Mouse (Mus musculus) olfactory bulb, adult 2 months (tissue): ENCODE measurements around the gene Trpt1. TPM values are rescaled to one million over a fixed set of nuclear protein-coding genes. Genes with fewer than 3 reads are reported as not detected.

Experiments
- H3K27ac ChIP-seq: fragments of 200-500 bp; 2 replicates; pipeline ENCODE4 v1.5.1; 2012; ENCODE audit warnings: low read depth, low read length; ENCODE audit not compliant: insufficient read depth
- H3K4me1 ChIP-seq: fragments of 200-500 bp; 2 replicates; pipeline ENCODE4 v1.6.1; 2012; ENCODE audit warnings: low read length; ENCODE audit not compliant: control insufficient read depth, insufficient read depth
- H3K4me3 ChIP-seq: fragments of 200-500 bp; 2 replicates; pipeline ENCODE4 v1.5.1; 2012; ENCODE audit warnings: mild to moderate bottlenecking, low read depth, low read length, moderate library complexity; ENCODE audit not compliant: insufficient read depth
- CTCF ChIP-seq: fragments of 200-500 bp; IDR thresholded peaks from 2 replicates; pipeline ENCODE4 v1.5.1; 2012; ENCODE audit warnings: low read depth, mild to moderate bottlenecking, low read length, moderate library complexity; ENCODE audit not compliant: insufficient read depth
- POLR2A ChIP-seq: fragments of 200-500 bp; IDR thresholded peaks from 2 replicates; pipeline ENCODE4 v1.6.1; 2012; ENCODE audit warnings: mild to moderate bottlenecking, low read depth, low read length, moderate library complexity; ENCODE audit not compliant: insufficient read depth
- WGBS: fragments of 180-500 bp; shearing (Covaris S2); methylation state at CpG from one replicate; pipeline ENCODE4 v1.1.7; 2018; 5-methylcytosine and 5-hydroxymethylcytosine counted together
- polyA plus RNA-seq: library from polyadenylated mRNA; stranded (reverse); fragments of >200 nt; gene quantifications from 2 replicates; pipeline ENCODE4 v1.2.4, GENCODE M21; 2012; ENCODE audit warnings: low replicate concordance; ENCODE audit not compliant: missing spikeins, insufficient read depth, insufficient read length

Trpt1 gene
- polyA plus RNA-seq, 1 experiment: not detected

DNA sequence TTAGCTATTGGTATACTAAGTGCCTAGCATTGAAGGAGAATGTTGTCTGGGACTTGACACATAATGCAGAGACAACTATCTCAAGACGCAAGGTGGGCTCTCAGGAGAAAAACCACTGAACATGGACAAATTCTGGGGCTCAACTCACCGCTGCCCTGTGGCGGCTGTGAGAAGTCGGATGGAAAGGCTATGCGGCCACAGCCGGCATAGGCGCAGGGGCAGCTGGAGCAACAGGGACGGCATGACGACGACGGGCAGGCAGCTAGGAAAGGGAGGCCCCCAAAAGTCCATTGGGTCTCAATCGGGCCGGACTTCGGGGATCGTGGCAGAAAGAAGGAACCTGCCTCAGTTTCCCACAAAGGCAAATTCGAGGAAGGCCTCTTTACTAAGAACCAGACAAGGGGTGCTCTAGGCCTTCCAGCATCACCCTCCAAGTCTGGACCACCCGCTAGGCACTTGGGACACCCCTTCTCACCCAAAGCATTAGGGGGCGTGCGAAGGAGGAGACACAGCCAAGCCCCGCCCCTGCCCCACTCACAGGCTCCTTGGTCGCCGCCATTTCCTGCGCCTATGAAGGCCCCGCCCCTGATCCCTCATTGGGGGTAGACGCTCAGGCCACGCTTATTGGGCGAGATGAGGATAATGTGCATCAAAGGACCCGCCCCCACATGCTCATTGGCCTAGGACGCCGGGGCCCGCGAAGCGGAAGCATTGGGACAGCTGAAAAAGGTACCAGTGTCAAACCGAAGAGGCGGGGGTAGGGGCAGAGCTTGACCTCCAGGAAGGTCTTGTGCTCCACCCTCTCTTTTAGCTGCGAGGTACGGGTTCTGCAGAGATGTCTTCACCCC is 3.7 kb upstream of the Trpt1 start, which contains the start of gene Dnajc4:
Dnajc4 (minus strand) TSS at position 562 of the 848 bp plus-strand sequence.
- TF ChIP-seq CTCF: 0 out of 2 replicates have a peak, but pooled peaks have one; percentile 15
- TF ChIP-seq POLR2A: no peak
- Histone ChIP-seq H3K4me3 (peak within 1 kb of the TSS; percentile 66), H3K4me1 (peaks cover 32% of the 10 kb centered on the region), H3K27ac (0 out of 2 replicates have a peak within 1 kb of the TSS, but pooled peaks have one; percentile 2)
- WGBS: under 1% methylated on average over 37 of the region's 37 CpGs

GRCm38 (mm10) chr19:6993011-6993770 is 2.7 kb upstream of the Trpt1 start:
- 59% methylated on average over 14 of the region's 14 CpGs for WGBS
- H3K4me3 ChIP-seq: peak overlapping the region; percentile 48
- H3K27ac ChIP-seq: 0 out of 2 replicates have a peak overlapping the region, but pooled peaks have one; percentile 2
- peaks cover 36% of the 10 kb centered on the region for H3K4me1 ChIP-seq
- no peak for TF ChIP-seq CTCF
- TF ChIP-seq POLR2A: no peak

GRCm38 (mm10) chr19:6994002-6994401 is 1.9 kb upstream of the Trpt1 start:
- Histone ChIP-seq H3K4me1 (peaks cover 38% of the 10 kb centered on the region), H3K4me3 (no peak overlapping the region), H3K27ac (no peak overlapping the region)
- WGBS: 84% methylated on average over 8 of the region's 8 CpGs
- TF ChIP-seq CTCF (no peak), POLR2A (no peak)

DNA sequence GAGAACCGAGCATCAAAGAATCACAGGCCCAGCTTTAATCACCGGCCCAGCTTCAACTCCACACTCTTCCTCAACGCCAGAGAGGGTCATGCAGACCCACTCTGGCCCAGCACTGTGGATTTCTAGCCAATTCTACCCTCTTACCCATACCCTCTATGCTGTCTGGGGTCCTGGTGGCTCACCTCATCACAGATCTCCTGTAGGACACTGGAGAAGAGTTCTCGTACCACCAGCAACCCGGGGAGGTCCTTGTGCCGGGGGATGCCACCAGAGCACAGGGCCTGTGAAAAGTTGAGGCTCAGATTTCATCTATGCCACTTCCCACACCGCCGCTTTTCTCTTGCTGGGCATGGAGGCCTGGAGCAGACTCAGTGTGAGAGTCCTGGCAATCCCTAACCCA is 1.4 kb upstream of the Trpt1 start:
- Histone ChIP-seq H3K4me1 (peaks cover 38% of the 10 kb centered on the region), H3K4me3 (no peak overlapping the region), H3K27ac (no peak overlapping the region)
- no peak for TF ChIP-seq CTCF
- TF ChIP-seq POLR2A: no peak
- WGBS: 76% methylated on average over 8 of the region's 8 CpGs

- H3K4me1 ChIP-seq: peaks cover 38% of the 10 kb centered on the region
- no peak overlapping the region for H3K27ac ChIP-seq
- WGBS: 41% methylated on average over 20 of the region's 21 CpGs
- TF ChIP-seq POLR2A: no peak
- TF ChIP-seq CTCF: no peak
- peak overlapping the region; percentile 67 for H3K4me3 ChIP-seq
These were observed 508 bp upstream of the Trpt1 start for GRCm38 (mm10) chr19:6995255-6995991.

GRCm38 (mm10) chr19:6997721-6998290 is 1.9 kb downstream of the Trpt1 start:
- no peak overlapping the region for H3K27ac ChIP-seq
- no peak overlapping the region for H3K4me3 ChIP-seq
- TF ChIP-seq POLR2A: no peak
- no peak for TF ChIP-seq CTCF
- 88% methylated on average over 9 of the region's 9 CpGs for WGBS
- H3K4me1 ChIP-seq: peaks cover 36% of the 10 kb centered on the region

GRCm38 (mm10) chr19:6999360-7000063 is 3.6 kb downstream of the Trpt1 start:
- WGBS: 92% methylated on average over 19 of the region's 19 CpGs
- Histone ChIP-seq H3K27ac (no peak overlapping the region), H3K4me3 (no peak overlapping the region), H3K4me1 (peaks cover 28% of the 10 kb centered on the region)
- TF ChIP-seq CTCF (no peak), POLR2A (no peak)

DNA sequence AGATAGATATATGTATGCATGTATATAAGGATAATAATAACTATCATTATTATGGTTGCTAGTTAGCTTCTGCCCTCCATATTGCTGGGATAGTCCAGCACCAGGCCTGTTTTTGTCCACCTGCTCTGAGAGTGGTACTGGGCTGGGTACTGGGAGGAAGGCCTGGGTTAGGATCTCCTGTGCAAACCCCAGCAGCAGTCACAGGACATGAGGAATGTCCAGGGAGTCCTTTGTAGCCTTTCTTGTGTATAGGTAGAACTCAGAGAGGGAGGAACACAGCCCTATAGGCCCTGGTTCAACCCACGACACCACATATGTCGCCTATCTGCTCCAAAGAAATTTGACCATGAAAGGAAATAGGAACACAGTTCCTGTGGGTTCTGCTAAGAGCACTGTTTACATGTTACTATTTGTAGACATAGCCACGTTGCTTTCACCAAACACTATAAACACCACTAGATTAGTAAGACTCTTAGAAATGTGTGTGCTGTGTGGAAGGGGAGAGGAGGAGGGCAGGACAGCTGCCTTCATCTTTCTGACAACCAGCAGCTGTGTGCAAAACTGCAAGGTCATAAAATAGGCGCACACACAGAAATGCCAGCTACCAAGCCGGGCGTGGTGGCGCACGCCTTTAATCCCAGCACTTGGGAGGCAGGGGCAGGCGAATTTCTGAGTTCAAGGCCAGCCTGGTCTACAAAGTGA is 11.1 kb downstream of the Trpt1 start:
- no peak overlapping the region for H3K4me3 ChIP-seq
- peak overlapping the region; percentile 90 for H3K27ac ChIP-seq
- WGBS: 49% methylated on average over 9 of the region's 9 CpGs
- no peak for TF ChIP-seq POLR2A
- no peak for TF ChIP-seq CTCF
- peaks cover 2% of the 10 kb centered on the region for H3K4me1 ChIP-seq
